7 mouse cellular contexts compared by ENCODE assay signal in the genomic region with DNA sequence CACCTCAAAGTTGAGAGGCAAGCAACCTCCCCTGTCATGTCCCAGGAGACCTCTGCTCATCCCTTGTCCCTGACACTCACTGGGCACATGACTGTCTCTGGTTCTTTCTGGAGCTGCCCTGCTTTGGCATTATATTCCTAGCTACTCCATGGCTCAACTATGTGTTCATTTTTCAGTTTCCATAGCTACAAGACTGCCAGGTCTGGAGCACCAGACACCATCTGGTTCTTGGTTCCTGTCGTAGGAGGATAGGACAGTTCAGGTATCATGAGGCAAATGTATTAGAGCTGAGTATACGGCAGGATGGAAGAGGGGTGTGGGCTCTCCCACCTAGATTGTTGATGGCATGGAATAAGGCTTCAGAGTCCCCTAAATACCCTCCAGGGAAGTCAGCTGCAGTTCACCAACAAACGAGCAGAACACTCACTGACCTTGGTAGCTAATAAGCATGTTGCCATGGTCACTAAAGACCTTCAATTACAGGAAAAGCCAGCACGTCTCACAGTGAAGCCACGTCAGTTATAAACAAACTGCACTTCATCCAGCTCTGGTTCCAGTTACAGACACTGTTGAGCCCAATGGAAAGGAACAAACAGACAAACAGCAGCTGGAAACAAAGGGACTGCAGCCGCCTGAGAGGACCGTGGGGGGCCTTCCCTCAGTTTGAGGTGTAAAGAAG.
DNase-seq lines count a peak whose midpoint lies in the region; ATAC-seq and TF ChIP-seq lines count a peak whose summit lies in the region.

No protein-coding gene starts in this region.

- H3K4me1 ChIP-seq in lung, postnatal 0 days (ENCODE audit: insufficient read depth, low read depth, low read length), result no peaks in the 10 kb centered on the region
- no peaks in the 10 kb centered on the region for H3K4me1 ChIP-seq in stomach, embryonic 15.5 days
- H3K4me1 ChIP-seq in liver, embryonic 12.5 days, result no peaks in the 10 kb centered on the region

- no peaks in the 10 kb centered on the region for H3K27me3 ChIP-seq in lung, postnatal 0 days (replicated peaks; ENCODE audit: insufficient read depth, low read length)
- no peaks in the 10 kb centered on the region for H3K27me3 ChIP-seq in stomach, embryonic 15.5 days (replicated peaks)
- H3K27me3 ChIP-seq in liver, embryonic 12.5 days (replicated peaks), result no peaks in the 10 kb centered on the region

- no peak for TF ChIP-seq CTCF in lung, postnatal 0 days (IDR thresholded peaks at IDR 0.05)

- no peaks in the 10 kb centered on the region for H3K36me3 ChIP-seq in lung, postnatal 0 days (ENCODE audit: insufficient read depth, low read length)
- H3K36me3 ChIP-seq in stomach, embryonic 15.5 days, result no peaks in the 10 kb centered on the region
- no peaks in the 10 kb centered on the region for H3K36me3 ChIP-seq in liver, embryonic 12.5 days

- DNase-seq in lung, postnatal 0 days (ENCODE audit: low spot score), result peak; percentile 37
- DNase-seq in lung, adult 18-20 months, result no peak
- peak; percentile 56 for DNase-seq in embryo, embryonic 11 days
- peak; percentile 39 for DNase-seq in hindlimb bud, embryonic 11.5 days (ENCODE audit: extremely low spot score, low read depth, low spot score)
- DNase-seq in MN1 (ENCODE audit: low spot score), result no peak

- WGBS in lung, postnatal 0 days, result 21% methylated on average over 7 of the region's 7 CpGs
- WGBS in stomach, embryonic 15.5 days, result 16% methylated on average over 7 of the region's 7 CpGs
- 37% methylated on average over 7 of the region's 7 CpGs for WGBS in liver, embryonic 12.5 days (ENCODE audit: insufficient replicate concordance)

- no peak overlapping the region for H3K4me2 ChIP-seq in lung, postnatal 0 days (replicated peaks; ENCODE audit: low read depth, low read length)
- no peak overlapping the region for H3K4me2 ChIP-seq in stomach, embryonic 15.5 days
- no peak overlapping the region for H3K4me2 ChIP-seq in liver, embryonic 12.5 days

- H3K9ac ChIP-seq in lung, postnatal 0 days (replicated peaks; ENCODE audit: low read depth), result no peak overlapping the region
- H3K9ac ChIP-seq in stomach, embryonic 15.5 days, result no peak overlapping the region
- H3K9ac ChIP-seq in liver, embryonic 12.5 days, result no peak overlapping the region

- no peaks in the 10 kb centered on the region for H3K9me3 ChIP-seq in lung, postnatal 0 days (ENCODE audit: low read length)
- H3K9me3 ChIP-seq in stomach, embryonic 15.5 days, result no peaks in the 10 kb centered on the region
- H3K9me3 ChIP-seq in liver, embryonic 12.5 days (replicated peaks), result no peaks in the 10 kb centered on the region

- no peak for TF ChIP-seq EP300 in lung, postnatal 0 days (IDR thresholded peaks at IDR 0.05)

- no peak overlapping the region for H3K27ac ChIP-seq in lung, postnatal 0 days (ENCODE audit: low read length)
- no peak overlapping the region for H3K27ac ChIP-seq in stomach, embryonic 15.5 days
- no peak overlapping the region for H3K27ac ChIP-seq in liver, embryonic 12.5 days

- peak; percentile 54 for ATAC-seq in lung, postnatal 0 days
- peak; percentile 31; the same call in 1 of the 2 replicates for ATAC-seq in stomach, embryonic 15.5 days (ENCODE audit: insufficient read depth, low FRiP score, low read depth)
- ATAC-seq in liver, embryonic 12.5 days, result no peak

- H3K4me3 ChIP-seq in lung, postnatal 0 days (ENCODE audit: low read depth, low read length), result no peak overlapping the region
- H3K4me3 ChIP-seq in stomach, embryonic 15.5 days (replicated peaks), result no peak overlapping the region
- H3K4me3 ChIP-seq in liver, embryonic 12.5 days, result no peak overlapping the region

Comparison
In these comparisons a context has a peak if more than half of its experiments do, and no peak if none do; other contexts are left out.
1. DNase-seq: peak in lung, postnatal 0 days (single experiment), embryo, embryonic 11 days (single experiment) and hindlimb bud, embryonic 11.5 days (single experiment); none in lung, adult 18-20 months (0 of 2) and MN1 (single experiment).